Mouse (Mus musculus) spleen, adult 2 months (tissue): ENCODE results near the gene Tmem218.

Experiments
- CTCF ChIP-seq: fragments of 200-500 bp; IDR thresholded peaks from 2 replicates; pipeline ENCODE4 v1.5.1; 2011; ENCODE audit warnings: mild to moderate bottlenecking, inconsistent platforms; ENCODE audit not compliant: insufficient read depth, insufficient read length, insufficient replicate concordance; ENCODE audit errors: extremely low read depth
- POLR2A ChIP-seq: fragments of 200-500 bp; IDR thresholded peaks from 2 replicates; pipeline ENCODE4 v1.6.1; 2011; ENCODE audit warnings: low read depth, low read length, inconsistent platforms

- TF ChIP-seq POLR2A: no peak
- TF ChIP-seq CTCF: peak; percentile 81; the same call in 1 of the 2 replicates
Measured at GRCm38 (mm10) chr9:37229880-37230325, 21.9 kb downstream of the Tmem218 start.
